In the genomic region with DNA sequence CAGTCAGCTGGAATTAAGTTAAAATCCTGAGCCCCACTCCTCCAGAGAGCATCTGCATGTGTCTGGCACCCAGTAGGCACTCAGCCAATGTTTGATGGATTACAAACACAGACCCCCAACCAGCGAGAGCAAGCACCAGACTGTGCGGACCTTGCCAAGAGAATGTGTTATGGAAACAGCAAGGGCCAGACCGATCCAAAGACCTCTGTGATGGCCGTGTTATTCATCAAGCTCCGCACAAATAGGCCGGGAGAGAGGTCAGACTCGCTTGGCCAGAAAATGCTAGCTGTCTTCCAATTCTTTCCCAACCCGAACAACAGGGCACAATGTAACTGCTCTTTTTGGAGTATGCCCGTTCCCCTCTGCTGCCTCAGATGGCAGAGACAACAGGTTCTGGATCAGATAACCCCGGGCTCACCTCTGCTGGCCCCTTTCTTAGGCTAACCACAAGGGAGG, we compare ENCODE assay signal across 8 mouse cellular contexts. TPM values are rescaled to one million over a fixed set of nuclear protein-coding genes. Genes with fewer than 3 reads are reported as not detected.
DNase-seq lines count a peak whose midpoint lies in the region; ATAC-seq and TF ChIP-seq lines count a peak whose summit lies in the region.

No protein-coding gene starts in this region.

- H3K4me3 ChIP-seq in liver, embryonic 14.5 days (ENCODE audit: insufficient read depth in 1 of 2, low read depth in 2 of 2, low read length in 2 of 2) = no peak overlapping the region
- H3K4me3 ChIP-seq in stomach, embryonic 15.5 days (replicated peaks) = peak overlapping the region; percentile 61; the same call in 1 of the 2 replicates

- H3K9ac ChIP-seq in liver, embryonic 14.5 days (replicated peaks) = no peak overlapping the region
- H3K9ac ChIP-seq in stomach, embryonic 15.5 days = peak overlapping the region; percentile 13; the same call in 1 of the 2 replicates

- DNase-seq in adrenal gland, adult 2 months = peak; percentile 40
- no peak for DNase-seq in adrenal gland, adult 8-10 months
- DNase-seq in right cerebral cortex, postnatal 10 days (ENCODE audit: low spot score in 2 of 2) = peak; percentile 50 to 55
- DNase-seq in right cerebral cortex, adult 2 months (ENCODE audit: low spot score in 2 of 2) = no peak
- no peak for DNase-seq in liver, embryonic 14.5 days (ENCODE audit: low read depth in 3 of 3, low spot score in 3 of 3)
- DNase-seq in left cerebral cortex, adult 8-10 months (ENCODE audit: low spot score in 2 of 2) = no peak
- DNase-seq in cerebellum, adult 9-11 months = no peak

- WGBS in liver, embryonic 14.5 days (ENCODE audit: insufficient replicate concordance) = 59% methylated on average over 10 of the region's 10 CpGs
- 32% methylated on average over 10 of the region's 10 CpGs for WGBS in stomach, embryonic 15.5 days

- ATAC-seq in liver, embryonic 14.5 days (ENCODE audit: insufficient read depth) = no peak
- peak; percentile 29; the same call in 1 of the 2 replicates for ATAC-seq in stomach, embryonic 15.5 days (ENCODE audit: insufficient read depth, low FRiP score, low read depth)

- H3K4me2 ChIP-seq in liver, embryonic 14.5 days (ENCODE audit: low read depth) = peak overlapping the region; percentile 98
- peak overlapping the region; percentile 85 for H3K4me2 ChIP-seq in stomach, embryonic 15.5 days

- no peak overlapping the region for H3K27ac ChIP-seq in liver, embryonic 14.5 days
- no peak overlapping the region for H3K27ac ChIP-seq in stomach, embryonic 15.5 days

- H3K27me3 ChIP-seq in liver, embryonic 14.5 days (ENCODE audit: control insufficient read depth, insufficient read depth, low read length) = no peaks in the 10 kb centered on the region
- 0 out of 2 replicates have a peak, but pooled peaks cover 3% of the 10 kb centered on the region for H3K27me3 ChIP-seq in stomach, embryonic 15.5 days (replicated peaks)

- H3K4me1 ChIP-seq in liver, embryonic 14.5 days (replicated peaks; ENCODE audit: control insufficient read depth in 2 of 2, insufficient read depth in 2 of 2, low read length in 1 of 2) = peaks cover 0 to 12% of the 10 kb centered on the region in 2 experiments; a peak in 3 of 4 replicates
- H3K4me1 ChIP-seq in stomach, embryonic 15.5 days = peaks cover 15% of the 10 kb centered on the region

- no peaks in the 10 kb centered on the region for H3K9me3 ChIP-seq in liver, embryonic 14.5 days (ENCODE audit: control insufficient read depth, low read length)
- no peaks in the 10 kb centered on the region for H3K9me3 ChIP-seq in stomach, embryonic 15.5 days

- TF ChIP-seq EP300 in liver, embryonic 14.5 days (IDR thresholded peaks at IDR 0.05; ENCODE audit: low read depth) = no peak

- H3K36me3 ChIP-seq in liver, embryonic 14.5 days (replicated peaks; ENCODE audit: control insufficient read depth, insufficient read depth, low read depth) = no peaks in the 10 kb centered on the region
- no peaks in the 10 kb centered on the region for H3K36me3 ChIP-seq in stomach, embryonic 15.5 days

- no peak for TF ChIP-seq CTCF in liver, embryonic 14.5 days (IDR thresholded peaks at IDR 0.05; ENCODE audit: low read depth)

RNA-seq across cellular contexts. Expression of a gene that starts 1.9 kb away (rescaled TPM):
- total RNA-seq in adrenal gland, adult 2 months (2021) = 10 to 100 TPM in 1 of 2 experiments, 1 to 10 TPM in 1; 9.3 to 16.7 TPM
- polyA plus RNA-seq in adrenal gland, adult 2 months (2012; rRNA removed) = 8.8 and 9.4 TPM in 2 replicates
- 10 to 100 TPM; 13.4 to 20.9 (median 18.1) TPM for total RNA-seq in adrenal gland, adult 8-10 months (2022)
- polyA plus RNA-seq in liver, embryonic 14.5 days (2012; rRNA removed) = 2.8 and 3.5 TPM in 2 replicates
- polyA plus RNA-seq in liver, embryonic 14.5 days (2014; fragmentation: Nextera tagmentation; extraction: Ambion mirVana) = 5.8 and 6.8 TPM in 2 replicates
- polyA plus RNA-seq in stomach, embryonic 15.5 days (2015; fragmentation: Nextera tagmentation; extraction: Ambion mirVana) = 13.6 and 14.8 TPM in 2 replicates
- total RNA-seq in left cerebral cortex, adult 8-10 months (2022) = 10 to 100 TPM; 17.8 to 20.8 (median 20.4) TPM

RNA-seq across cellular contexts. Expression of a gene that starts 3.4 kb away (rescaled TPM):
- under 1 TPM in 1 of 2 experiments, not detected in 1; 0.24 TPM for total RNA-seq in adrenal gland, adult 2 months (2021)
- polyA plus RNA-seq in adrenal gland, adult 2 months (2012; rRNA removed) = 0.24 and 0.44 TPM in 2 replicates
- under 1 TPM in 3 of 4 experiments, not detected in 1; 0.14 to 0.43 (median 0.35) TPM for total RNA-seq in adrenal gland, adult 8-10 months (2022)
- 0.07 and 0.09 TPM in 2 replicates for polyA plus RNA-seq in liver, embryonic 14.5 days (2012; rRNA removed)
- 0.04 and 0.18 TPM in 2 replicates for polyA plus RNA-seq in liver, embryonic 14.5 days (2014; fragmentation: Nextera tagmentation; extraction: Ambion mirVana)
- polyA plus RNA-seq in stomach, embryonic 15.5 days (2015; fragmentation: Nextera tagmentation; extraction: Ambion mirVana) = 0.13 and 0.15 TPM in 2 replicates
- not detected for total RNA-seq in left cerebral cortex, adult 8-10 months (2022)

RNA-seq across cellular contexts. Expression of a gene that starts 17.5 kb away (rescaled TPM):
- 10 to 100 TPM in 1 of 2 experiments, 1 to 10 TPM in 1; 5.3 to 10.6 TPM for total RNA-seq in adrenal gland, adult 2 months (2021)
- 6.5 and 7.4 TPM in 2 replicates for polyA plus RNA-seq in adrenal gland, adult 2 months (2012; rRNA removed)
- total RNA-seq in adrenal gland, adult 8-10 months (2022) = 10 to 100 TPM in 2 of 4 experiments, 1 to 10 TPM in 2; 9.0 to 12.4 (median 10.5) TPM
- polyA plus RNA-seq in liver, embryonic 14.5 days (2012; rRNA removed) = 12.6 and 12.9 TPM in 2 replicates
- 19.0 and 20.6 TPM in 2 replicates for polyA plus RNA-seq in liver, embryonic 14.5 days (2014; fragmentation: Nextera tagmentation; extraction: Ambion mirVana)
- polyA plus RNA-seq in stomach, embryonic 15.5 days (2015; fragmentation: Nextera tagmentation; extraction: Ambion mirVana) = 17.5 and 20.2 TPM in 2 replicates
- total RNA-seq in left cerebral cortex, adult 8-10 months (2022) = 10 to 100 TPM; 13.8 to 14.4 (median 14.3) TPM

RNA-seq across cellular contexts. Expression of a gene that starts 19.7 kb away (rescaled TPM):
- total RNA-seq in adrenal gland, adult 2 months (2021) = 10 to 100 TPM; 16.6 to 17.0 TPM
- polyA plus RNA-seq in adrenal gland, adult 2 months (2012; rRNA removed) = 33.1 and 34.4 TPM in 2 replicates
- total RNA-seq in adrenal gland, adult 8-10 months (2022) = 10 to 100 TPM; 21.8 to 32.6 (median 26.9) TPM
- polyA plus RNA-seq in liver, embryonic 14.5 days (2012; rRNA removed) = 26.1 and 27.2 TPM in 2 replicates
- polyA plus RNA-seq in liver, embryonic 14.5 days (2014; fragmentation: Nextera tagmentation; extraction: Ambion mirVana) = 11.9 and 13.8 TPM in 2 replicates
- polyA plus RNA-seq in stomach, embryonic 15.5 days (2015; fragmentation: Nextera tagmentation; extraction: Ambion mirVana) = 30.7 and 31.1 TPM in 2 replicates
- total RNA-seq in left cerebral cortex, adult 8-10 months (2022) = 10 to 100 TPM; 28.0 to 40.9 (median 34.6) TPM

RNA-seq across cellular contexts. Expression of a gene that starts 21.8 kb away (rescaled TPM):
- 10 to 100 TPM in 1 of 2 experiments, 1 to 10 TPM in 1; 5.2 to 14.3 TPM for total RNA-seq in adrenal gland, adult 2 months (2021)
- polyA plus RNA-seq in adrenal gland, adult 2 months (2012; rRNA removed) = 4.6 and 5.7 TPM in 2 replicates
- 1 to 10 TPM; 6.1 to 9.6 (median 7.4) TPM for total RNA-seq in adrenal gland, adult 8-10 months (2022)
- 0.21 and 0.45 TPM in 2 replicates for polyA plus RNA-seq in liver, embryonic 14.5 days (2012; rRNA removed)
- polyA plus RNA-seq in liver, embryonic 14.5 days (2014; fragmentation: Nextera tagmentation; extraction: Ambion mirVana) = 0.57 and 0.95 TPM in 2 replicates
- 2.5 and 2.6 TPM in 2 replicates for polyA plus RNA-seq in stomach, embryonic 15.5 days (2015; fragmentation: Nextera tagmentation; extraction: Ambion mirVana)
- total RNA-seq in left cerebral cortex, adult 8-10 months (2022) = 1 to 10 TPM in 3 of 4 experiments, under 1 TPM in 1; 0.75 to 3.4 (median 1.8) TPM

Comparison
In these comparisons a context has a peak if more than half of its experiments do, and no peak if none do; other contexts are left out.
1. DNase-seq: peak in adrenal gland, adult 2 months (single experiment) and right cerebral cortex, postnatal 10 days (2 of 2); none in adrenal gland, adult 8-10 months (single experiment), right cerebral cortex, adult 2 months (0 of 2), liver, embryonic 14.5 days (0 of 3), left cerebral cortex, adult 8-10 months (0 of 2) and cerebellum, adult 9-11 months (single experiment).